Mouse (Mus musculus): ENCODE results near the gene Hnrnpc. TPM values are rescaled to one million over a fixed set of nuclear protein-coding genes. Genes with fewer than 3 reads are reported as not detected.

The Hnrnpc gene
- total RNA-seq, 2 experiments from 2014 or later: 183 to 190 TPM

Other genes with a start within 250 kb of the Hnrnpc start
- 10 to 100 TPM; 17.9 to 25.7 TPM for gene Mettl17, start 219.2 kb downstream of the Hnrnpc start, total RNA-seq (2021)
- gene Slc39a2, start 211.1 kb downstream of the Hnrnpc start, total RNA-seq (2021): under 1 TPM; 0.29 to 0.48 TPM
- gene Ndrg2, start 189.9 kb downstream of the Hnrnpc start, total RNA-seq (2021): 100 to 1,000 TPM; 452 to 471 TPM
- gene Tppp2, start 185.6 kb downstream of the Hnrnpc start, total RNA-seq (2021): not detected
- not detected for gene Rnase13, start 181.3 kb downstream of the Hnrnpc start, total RNA-seq (2021)
- 10 to 100 TPM; 64.6 to 65.6 TPM for gene Arhgef40, start 119.3 kb downstream of the Hnrnpc start, total RNA-seq (2021)
- 1 to 10 TPM; 1.4 to 1.8 TPM for gene Tmem253, start 88.4 kb downstream of the Hnrnpc start, total RNA-seq (2021)
- gene Zfp219, start 83.3 kb downstream of the Hnrnpc start, total RNA-seq (2021): 10 to 100 TPM; 37.5 to 42.0 TPM
- gene Olfr221, start 61.6 kb downstream of the Hnrnpc start, total RNA-seq (2021): not detected
- under 1 TPM; 0.55 to 0.59 TPM for gene Rpgrip1, start 6.7 kb upstream of the Hnrnpc start, total RNA-seq (2021)
- gene Supt16, start 93.4 kb upstream of the Hnrnpc start, total RNA-seq (2021): 10 to 100 TPM; 48.5 to 50.6 TPM
- 10 to 100 TPM; 73.8 to 76.4 TPM for gene Chd8, start 153.8 kb upstream of the Hnrnpc start, total RNA-seq (2021)
- 10 to 100 TPM; 37.4 to 39.3 TPM for gene Tox4, start 175.1 kb upstream of the Hnrnpc start, total RNA-seq (2021)
- 10 to 100 TPM in 1 of 2 experiments, 1 to 10 TPM in 1; 8.9 to 10.6 TPM for gene Rab2b, start 175.5 kb upstream of the Hnrnpc start, total RNA-seq (2021)
- gene Mettl3, start 201.1 kb upstream of the Hnrnpc start, total RNA-seq (2021): 10 to 100 TPM; 13.6 to 15.4 TPM
- 1 to 10 TPM; 6.1 to 6.4 TPM for gene Sall2, start 224.7 kb upstream of the Hnrnpc start, total RNA-seq (2021)

All from heart, postnatal 4 days (tissue).